Mouse (Mus musculus): Measurements from ENCODE around the gene Esrrg.

The Esrrg gene

GRCm38 (mm10) chr1:187836876-187837275, 228.3 kb downstream of the Esrrg start:
- DNase-seq = no peak

- no peak for DNase-seq
Observed at GRCm38 (mm10) chr1:187841629-187842028, 233.0 kb downstream of the Esrrg start.

GRCm38 (mm10) chr1:187842702-187843101, 234.1 kb downstream of the Esrrg start:
- no peak for DNase-seq

GRCm38 (mm10) chr1:187854148-187854547, 245.6 kb downstream of the Esrrg start:
- no peak for DNase-seq

- no peak for DNase-seq
Observed at GRCm38 (mm10) chr1:187862339-187862738, 253.7 kb downstream of the Esrrg start.

- no peak for DNase-seq
Observed at GRCm38 (mm10) chr1:187868427-187868826, 259.8 kb downstream of the Esrrg start.

GRCm38 (mm10) chr1:187872208-187872607, 263.6 kb downstream of the Esrrg start:
- DNase-seq = no peak

GRCm38 (mm10) chr1:187872744-187873143, 264.2 kb downstream of the Esrrg start:
- DNase-seq = no peak

GRCm38 (mm10) chr1:187873770-187874169, 265.2 kb downstream of the Esrrg start:
- no peak for DNase-seq

- no peak for DNase-seq
Observed at GRCm38 (mm10) chr1:187887270-187887669, 278.7 kb downstream of the Esrrg start.

GRCm38 (mm10) chr1:187888142-187888541, 279.6 kb downstream of the Esrrg start:
- no peak for DNase-seq

GRCm38 (mm10) chr1:187889096-187889495, 280.5 kb downstream of the Esrrg start:
- DNase-seq = no peak

- no peak for DNase-seq
Observed at GRCm38 (mm10) chr1:187891262-187891661, 282.7 kb downstream of the Esrrg start.

GRCm38 (mm10) chr1:187895459-187895858, 286.9 kb downstream of the Esrrg start:
- no peak for DNase-seq

- no peak for DNase-seq
Observed at GRCm38 (mm10) chr1:187896291-187896690, 287.7 kb downstream of the Esrrg start.

GRCm38 (mm10) chr1:187896910-187897309, 288.3 kb downstream of the Esrrg start:
- no peak for DNase-seq

- DNase-seq = no peak
Observed at GRCm38 (mm10) chr1:187899541-187899940, 290.9 kb downstream of the Esrrg start.

GRCm38 (mm10) chr1:187900756-187901155, 292.2 kb downstream of the Esrrg start:
- DNase-seq = no peak

GRCm38 (mm10) chr1:187902176-187902575, 293.6 kb downstream of the Esrrg start:
- no peak for DNase-seq

GRCm38 (mm10) chr1:187904731-187905130, 296.1 kb downstream of the Esrrg start:
- DNase-seq = no peak

- DNase-seq = no peak
Observed at GRCm38 (mm10) chr1:187907407-187907806, 298.8 kb downstream of the Esrrg start.

GRCm38 (mm10) chr1:187907871-187908270, 299.3 kb downstream of the Esrrg start:
- no peak for DNase-seq

- DNase-seq = no peak
Observed at GRCm38 (mm10) chr1:187910718-187911117, 302.1 kb downstream of the Esrrg start.

GRCm38 (mm10) chr1:187911201-187911600, 302.6 kb downstream of the Esrrg start:
- no peak for DNase-seq

- no peak for DNase-seq
Observed at GRCm38 (mm10) chr1:187918303-187918702, 309.7 kb downstream of the Esrrg start.

GRCm38 (mm10) chr1:187918939-187919338, 310.3 kb downstream of the Esrrg start:
- no peak for DNase-seq

All from thymus, postnatal 36 days (tissue).